Mouse (Mus musculus): ENCODE data around the gene Tshr. TPM values are rescaled to one million over a fixed set of nuclear protein-coding genes. Genes with fewer than 3 reads are reported as not detected.

Tshr gene
- polyA plus RNA-seq, 1 experiment from 2014 or later, result 0.08 TPM

Other genes with a start within 250 kb of the Tshr start
- 6.7 and 8.8 TPM in 2 replicates for gene Cep128, start 154 bp upstream of the Tshr start, polyA plus RNA-seq (2014; fragmentation: Nextera tagmentation; extraction: Ambion mirVana)
- gene Gtf2a1, start 205.9 kb downstream of the Tshr start, polyA plus RNA-seq (2014; fragmentation: Nextera tagmentation; extraction: Ambion mirVana), result 54.1 and 59.7 TPM in 2 replicates